Mouse (Mus musculus): Measurements from ENCODE around the gene Ptpa. TPM values are rescaled to one million over a fixed set of nuclear protein-coding genes. Genes with fewer than 3 reads are reported as not detected.

The Ptpa gene
- total RNA-seq, 2 experiments from 2014 or later: 152 to 168 TPM

GRCm38 (mm10) chr2:30464411-30464810 lies 48.6 kb downstream of the Ptpa start:
- no peak for DNase-seq (ENCODE audit: low spot score in 2 of 2)
- H3K27ac ChIP-seq: peak overlapping the region; percentile 61; the same call in 1 of the 2 replicates
- no peak for TF ChIP-seq CTCF (conservative IDR thresholded peaks at IDR 0.05)
- H3K4me3 ChIP-seq: peak overlapping the region; percentile 48

GRCm38 (mm10) chr2:30466787-30467186 lies 50.9 kb downstream of the Ptpa start:
- Histone ChIP-seq H3K4me3 (no peak overlapping the region), H3K27ac (no peak overlapping the region)
- DNase-seq (ENCODE audit: low spot score in 2 of 2): no peak
- no peak for TF ChIP-seq CTCF (conservative IDR thresholded peaks at IDR 0.05)

GRCm38 (mm10) chr2:30469009-30469408 lies 53.2 kb downstream of the Ptpa start:
- peak overlapping the region; percentile 55; the same call in 1 of the 2 replicates for H3K27ac ChIP-seq
- DNase-seq (ENCODE audit: low spot score in 2 of 2): no peak
- TF ChIP-seq CTCF (conservative IDR thresholded peaks at IDR 0.05): no peak
- H3K4me3 ChIP-seq: no peak overlapping the region; the same call in 1 of the 2 replicates

- DNase-seq (ENCODE audit: low spot score in 2 of 2): peak; percentile 85 to 86
- Histone ChIP-seq H3K4me3 (peak overlapping the region; percentile 66), H3K27ac (peak overlapping the region; percentile 96)
- peak; percentile 78 for TF ChIP-seq CTCF (conservative IDR thresholded peaks at IDR 0.05)
Measured at GRCm38 (mm10) chr2:30469796-30470142, 53.9 kb downstream of the Ptpa start.

GRCm38 (mm10) chr2:30470143-30470946 lies 54.5 kb downstream of the Ptpa start:
- DNase-seq (ENCODE audit: low spot score in 2 of 2): peak; percentile 35 to 60
- TF ChIP-seq CTCF (conservative IDR thresholded peaks at IDR 0.05): peak; percentile 16
- Histone ChIP-seq H3K27ac (peak overlapping the region; percentile 96), H3K4me3 (peak overlapping the region; percentile 66)

GRCm38 (mm10) chr2:30471051-30471450 lies 55.2 kb downstream of the Ptpa start:
- no peak for TF ChIP-seq CTCF (conservative IDR thresholded peaks at IDR 0.05)
- Histone ChIP-seq H3K4me3 (peak overlapping the region; percentile 66; the same call in 1 of the 2 replicates), H3K27ac (peak overlapping the region; percentile 96)
- no peak for DNase-seq (ENCODE audit: low spot score in 2 of 2)

GRCm38 (mm10) chr2:30471795-30472720 lies 56.2 kb downstream of the Ptpa start:
- Histone ChIP-seq H3K4me3 (peak overlapping the region; percentile 77), H3K27ac (peak overlapping the region; percentile 91)
- TF ChIP-seq CTCF (conservative IDR thresholded peaks at IDR 0.05): no peak
- peak; percentile 71 to 83 for DNase-seq (ENCODE audit: low spot score in 2 of 2)

- H3K27ac ChIP-seq: peak overlapping the region; percentile 91
- H3K4me3 ChIP-seq: peak overlapping the region; percentile 77
- DNase-seq (ENCODE audit: low spot score in 2 of 2): peak in 1 of 2 experiments; percentile 29
- TF ChIP-seq CTCF (conservative IDR thresholded peaks at IDR 0.05): no peak
Measured at GRCm38 (mm10) chr2:30472731-30473351, 57.0 kb downstream of the Ptpa start.

GRCm38 (mm10) chr2:30473431-30474031 lies 57.7 kb downstream of the Ptpa start:
- no peak for DNase-seq (ENCODE audit: low spot score in 2 of 2)
- H3K27ac ChIP-seq: peak overlapping the region; percentile 93
- peak overlapping the region; percentile 83 for H3K4me3 ChIP-seq
- TF ChIP-seq CTCF (conservative IDR thresholded peaks at IDR 0.05): no peak

- peak; percentile 94 to 95 for DNase-seq (ENCODE audit: low spot score in 2 of 2)
Measured at GRCm38 (mm10) chr2:30474039-30474438, 58.2 kb downstream of the Ptpa start, which contains the start of gene Ier5l. Gene Ier5l (minus strand): TSS chr2:30474219.

GRCm38 (mm10) chr2:30474776-30475175 lies 58.9 kb downstream of the Ptpa start:
- Histone ChIP-seq H3K27ac (no peak overlapping the region), H3K4me3 (no peak overlapping the region)
- TF ChIP-seq CTCF (conservative IDR thresholded peaks at IDR 0.05): no peak
- no peak for DNase-seq (ENCODE audit: low spot score in 2 of 2)

More at GRCm38 (mm10) chr2:30474039-30474438, 58.2 kb downstream of the Ptpa start, which contains the start of gene Ier5l:
- H3K27ac ChIP-seq: peak within 1 kb of the TSS; percentile 93
- H3K4me3 ChIP-seq: peak within 1 kb of the TSS; percentile 83
- TF ChIP-seq CTCF (conservative IDR thresholded peaks at IDR 0.05): peak; percentile 4; the same call in 1 of the 2 replicates

- no peak for DNase-seq (ENCODE audit: low spot score in 2 of 2)
- Histone ChIP-seq H3K4me3 (no peak overlapping the region), H3K27ac (no peak overlapping the region)
- TF ChIP-seq CTCF (conservative IDR thresholded peaks at IDR 0.05): no peak
Measured at GRCm38 (mm10) chr2:30475457-30475856, 59.6 kb downstream of the Ptpa start.
